Mouse (Mus musculus) heart, postnatal 0 days (tissue): Measurements from ENCODE around the gene Mta3.

Experiments used
- CTCF ChIP-seq: IDR thresholded peaks from 2 replicates; pipeline ENCODE4 v1.5.1; 2016; ENCODE audit warnings: antibody characterized with exemption, control low read depth, low read depth
- EP300 ChIP-seq: IDR thresholded peaks from 2 replicates; pipeline ENCODE4 v1.6.1; 2016; ENCODE audit warnings: antibody characterized with exemption, low read depth

GRCm38 (mm10) chr17:83700125-83700524 is 5.8 kb upstream of the Mta3 start:
- TF ChIP-seq CTCF, result no peak
- no peak for TF ChIP-seq EP300
